Mouse (Mus musculus) heart, postnatal 0 days (tissue): Measurements from ENCODE around the gene 9230104L09Rik. TPM values are rescaled to one million over a fixed set of nuclear protein-coding genes. Genes with fewer than 3 reads are reported as not detected.

Experiments used
- ATAC-seq: fragments of 200-750 bp; cut with Nextera tagmentation; 2 replicates; pipeline ENCODE4 v1.8.0; 2017; ENCODE audit warnings: low read depth, moderate number of reproducible peaks, moderate library complexity; ENCODE audit not compliant: insufficient read depth
- DNase-seq: peaks from one replicate; pipeline ENCODE4 v3.0.0-alpha.2; 2016; ENCODE audit warnings: low spot score
- H3K27ac ChIP-seq: fragments of 300-500 bp; sonication (generic); 2 replicates; pipeline ENCODE4 v1.5.1; 2014; ENCODE audit warnings: low read depth, mild to moderate bottlenecking
- H3K27me3 ChIP-seq: fragments of 300-500 bp; sonication (generic); 2 replicates; pipeline ENCODE4 v1.6.1; 2014; ENCODE audit warnings: low read length, mixed read lengths; ENCODE audit not compliant: control insufficient read depth, insufficient read depth
- H3K36me3 ChIP-seq: fragments of 300-500 bp; sonication (generic); replicated peaks from 2 replicates; pipeline ENCODE4 v1.6.1; 2014; ENCODE audit warnings: low read length, mixed read lengths; ENCODE audit not compliant: control insufficient read depth, insufficient read depth
- H3K4me1 ChIP-seq: fragments of 300-500 bp; sonication (generic); 2 replicates; pipeline ENCODE4 v1.6.1; 2014; ENCODE audit warnings: antibody characterized with exemption; ENCODE audit not compliant: control insufficient read depth, insufficient read depth
- H3K4me2 ChIP-seq: fragments of 300-500 bp; sonication (generic); 2 replicates; pipeline ENCODE4 v1.6.1; 2014; ENCODE audit warnings: low read depth, mild to moderate bottlenecking, low read length, moderate library complexity
- H3K4me3 ChIP-seq: fragments of 300-500 bp; sonication (generic); 2 replicates; pipeline ENCODE4 v1.5.1; 2014; ENCODE audit warnings: low read depth, low read length
- H3K9ac ChIP-seq: fragments of 300-500 bp; sonication (generic); replicated peaks from 2 replicates; pipeline ENCODE4 v1.6.1; 2014; ENCODE audit warnings: low read depth, low read length, mixed read lengths
- H3K9me3 ChIP-seq: fragments of 300-500 bp; sonication (generic); replicated peaks from 2 replicates; pipeline ENCODE4 v1.6.1; 2016; ENCODE audit warnings: low read length; ENCODE audit not compliant: control insufficient read depth
- CTCF ChIP-seq: IDR thresholded peaks from 2 replicates; pipeline ENCODE4 v1.5.1; 2016; ENCODE audit warnings: antibody characterized with exemption, control low read depth, low read depth
- EP300 ChIP-seq: IDR thresholded peaks from 2 replicates; pipeline ENCODE4 v1.6.1; 2016; ENCODE audit warnings: antibody characterized with exemption, low read depth
- WGBS: fragments of 180-500 bp; shearing (Covaris S2); extraction: QIAGEN DNeasy Blood & Tissue Kit; methylation state at CpG from one replicate; pipeline ENCODE4 v1.1.7; 2014; 5-methylcytosine and 5-hydroxymethylcytosine counted together
- polyA plus RNA-seq: library from polyadenylated mRNA; unstranded; fragments of >200 nt; fragmentation: Nextera tagmentation; extraction: Ambion mirVana; gene quantifications from 2 replicates; pipeline ENCODE4 v1.2.1, GENCODE M21; 2015
- total RNA-seq: library from RNA; depleted of rRNA; stranded (reverse); fragments of >200 nt; gene quantifications from 2 replicates; pipeline ENCODE4 v1.2.3, GENCODE M21; 2014; ENCODE audit warnings: low replicate concordance; rRNA removed

The 9230104L09Rik gene
- total RNA-seq (not detected in 2 replicates), polyA plus RNA-seq (0.98 and 1.5 TPM in 2 replicates)

DNA sequence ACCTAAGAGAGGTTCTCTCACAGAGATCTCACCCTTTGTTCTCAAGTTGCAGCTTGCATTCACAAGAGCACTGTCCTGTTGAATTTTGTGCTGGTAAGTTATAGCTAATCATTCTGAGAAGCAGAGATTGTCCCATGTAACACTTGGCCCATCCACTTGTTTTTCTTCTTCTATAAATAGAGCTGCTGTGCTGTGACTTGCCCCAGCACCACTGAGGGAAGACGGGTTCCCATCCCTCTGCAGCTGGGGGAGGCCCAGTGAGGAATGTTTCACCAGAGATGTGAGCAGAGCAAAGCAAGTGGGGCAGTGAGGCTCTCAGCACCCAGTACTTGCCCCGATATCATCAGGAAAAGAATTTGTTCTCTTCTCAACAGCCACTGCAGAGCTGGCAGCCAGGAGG lies at the start of gene 9230104L09Rik:
Gene 9230104L09Rik, minus strand, starts transcription at position 73 of the 400 bp plus-strand sequence.
- Histone ChIP-seq H3K27me3 (no peaks in the 10 kb centered on the region), H3K4me1 (peaks cover 12% of the 10 kb centered on the region; the same call in 1 of the 2 replicates), H3K4me2 (0 out of 2 replicates have a peak within 1 kb of the TSS, but pooled peaks have one; percentile 21), H3K27ac (peak within 1 kb of the TSS; percentile 76), H3K9ac (no peak within 1 kb of the TSS), H3K36me3 (no peaks in the 10 kb centered on the region), H3K9me3 (no peaks in the 10 kb centered on the region), H3K4me3 (no peak within 1 kb of the TSS)
- no peak for TF ChIP-seq EP300
- TF ChIP-seq CTCF = no peak
- DNase-seq = peak; percentile 65
- 4% methylated on average over 2 of the region's 2 CpGs for WGBS
- ATAC-seq = peak; percentile 89

GRCm38 (mm10) chr2:148902286-148902685 lies 37.4 kb upstream of the 9230104L09Rik start:
- ATAC-seq = peak; percentile 85
- no peaks in the 10 kb centered on the region for H3K4me1 ChIP-seq

GRCm38 (mm10) chr2:148900305-148900704 lies 35.5 kb upstream of the 9230104L09Rik start:
- Histone ChIP-seq H3K4me1 (no peaks in the 10 kb centered on the region), H3K36me3 (no peaks in the 10 kb centered on the region), H3K9me3 (no peaks in the 10 kb centered on the region), H3K4me2 (no peak overlapping the region), H3K4me3 (no peak overlapping the region), H3K27me3 (no peaks in the 10 kb centered on the region), H3K9ac (no peak overlapping the region), H3K27ac (no peak overlapping the region)
- TF ChIP-seq EP300 (no peak), CTCF (no peak)
- WGBS = 66% methylated on average over 4 of the region's 4 CpGs
- ATAC-seq (no peak), DNase-seq (no peak)

More at GRCm38 (mm10) chr2:148902286-148902685, 37.4 kb upstream of the 9230104L09Rik start:
- Histone ChIP-seq H3K9ac (no peak overlapping the region), H3K36me3 (no peaks in the 10 kb centered on the region), H3K4me2 (peak overlapping the region; percentile 23; the same call in 1 of the 2 replicates), H3K9me3 (no peaks in the 10 kb centered on the region), H3K27ac (no peak overlapping the region), H3K27me3 (no peaks in the 10 kb centered on the region), H3K4me3 (no peak overlapping the region)
- DNase-seq = peak; percentile 31
- WGBS = 9% methylated on average over 5 of the region's 5 CpGs
- TF ChIP-seq EP300 (no peak), CTCF (peak; percentile 80)

- no peak overlapping the region for H3K9ac ChIP-seq
- TF ChIP-seq EP300 (no peak), CTCF (no peak)
- H3K4me2 ChIP-seq = no peak overlapping the region
- H3K9me3 ChIP-seq = no peaks in the 10 kb centered on the region
- no peak overlapping the region for H3K4me3 ChIP-seq
- H3K27ac ChIP-seq = no peak overlapping the region
- 25% methylated on average over 1 of the region's 1 CpGs for WGBS
- H3K4me1 ChIP-seq = no peaks in the 10 kb centered on the region
- H3K27me3 ChIP-seq = no peaks in the 10 kb centered on the region
- no peak for DNase-seq
- ATAC-seq = no peak
- no peaks in the 10 kb centered on the region for H3K36me3 ChIP-seq
Measured at GRCm38 (mm10) chr2:148896219-148896618, 31.4 kb upstream of the 9230104L09Rik start.

GRCm38 (mm10) chr2:148893107-148893506 lies 28.3 kb upstream of the 9230104L09Rik start:
- no peaks in the 10 kb centered on the region for H3K27me3 ChIP-seq
- peaks cover 13% of the 10 kb centered on the region; the same call in 1 of the 2 replicates for H3K4me1 ChIP-seq
- no peak overlapping the region for H3K27ac ChIP-seq
- ATAC-seq (no peak), DNase-seq (no peak)
- H3K36me3 ChIP-seq = no peaks in the 10 kb centered on the region
- H3K9me3 ChIP-seq = no peaks in the 10 kb centered on the region
- H3K9ac ChIP-seq = no peak overlapping the region
- no peak overlapping the region for H3K4me3 ChIP-seq
- H3K4me2 ChIP-seq = no peak overlapping the region
- TF ChIP-seq CTCF = no peak
- no peak for TF ChIP-seq EP300
